Mouse (Mus musculus): ENCODE data around the gene Pi4ka.
A peak's percentile ranks its signal among the peaks of the same experiment; 100 is the strongest.

The Pi4ka gene

DNA sequence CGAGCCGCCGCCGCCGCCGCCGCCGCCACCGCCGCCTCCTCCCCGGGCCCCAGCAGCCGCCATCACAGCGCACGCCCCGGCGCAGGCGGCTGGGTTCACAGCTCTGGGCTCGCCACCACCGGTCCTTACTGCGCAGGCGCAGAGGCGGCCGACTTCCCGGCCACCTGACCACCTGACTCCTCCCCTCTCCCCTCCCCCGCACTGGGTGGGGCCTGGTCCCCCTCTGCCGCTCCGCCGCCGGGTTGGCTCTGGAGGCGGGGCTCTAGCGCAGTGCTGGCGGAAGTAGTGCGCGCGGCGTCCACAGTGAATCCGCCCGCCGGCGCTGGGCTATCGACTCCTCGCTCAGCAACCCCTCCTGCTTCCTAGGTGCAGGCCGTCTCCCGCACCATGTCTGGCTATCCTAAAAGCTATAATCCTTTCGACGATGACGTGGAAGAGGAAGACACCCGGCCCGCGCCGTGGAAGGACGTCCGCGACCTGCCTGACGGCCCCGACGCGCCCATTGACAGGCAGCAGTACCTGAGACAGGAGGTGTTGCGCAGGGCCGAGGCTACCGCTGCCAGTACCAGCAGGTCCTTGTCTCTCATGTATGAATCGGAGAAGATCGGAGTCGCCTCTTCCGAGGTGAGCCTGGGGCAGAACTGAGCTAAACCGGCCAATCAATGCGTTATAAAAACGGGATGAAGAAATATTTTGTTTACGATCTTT, at the start of gene Pi4ka, which contains the start of gene Snap29:
Gene Pi4ka (minus strand): TSS at position 579 of the 708 bp plus-strand sequence.
Gene Snap29 (plus strand): TSS at position 251 of the 708 bp plus-strand sequence.
- DNase-seq (ENCODE audit: low spot score) = peak; percentile 100

DNA sequence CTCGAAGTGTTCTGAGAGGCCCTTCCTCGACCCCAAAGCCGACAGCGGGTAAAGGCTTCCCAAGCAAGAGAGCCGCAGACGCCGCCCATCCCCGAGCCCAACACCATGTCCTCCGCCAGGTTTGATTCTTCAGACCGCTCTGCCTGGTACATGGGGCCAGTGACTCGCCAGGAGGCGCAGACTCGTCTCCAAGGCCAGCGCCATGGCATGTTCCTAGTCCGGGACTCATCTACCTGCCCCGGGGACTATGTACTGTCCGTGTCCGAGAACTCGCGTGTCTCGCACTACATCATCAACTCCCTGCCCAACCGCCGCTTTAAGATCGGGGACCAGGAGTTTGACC, 46.2 kb upstream of the Pi4ka start:
- DNase-seq (ENCODE audit: low spot score) = peak; percentile 50

GRCm38 (mm10) chr16:17451541-17452372, 45.6 kb upstream of the Pi4ka start, which contains the start of gene Crkl:
Gene Crkl (plus strand): TSS chr16:17451987.
- peak; percentile 97 for DNase-seq (ENCODE audit: low spot score)

DNA sequence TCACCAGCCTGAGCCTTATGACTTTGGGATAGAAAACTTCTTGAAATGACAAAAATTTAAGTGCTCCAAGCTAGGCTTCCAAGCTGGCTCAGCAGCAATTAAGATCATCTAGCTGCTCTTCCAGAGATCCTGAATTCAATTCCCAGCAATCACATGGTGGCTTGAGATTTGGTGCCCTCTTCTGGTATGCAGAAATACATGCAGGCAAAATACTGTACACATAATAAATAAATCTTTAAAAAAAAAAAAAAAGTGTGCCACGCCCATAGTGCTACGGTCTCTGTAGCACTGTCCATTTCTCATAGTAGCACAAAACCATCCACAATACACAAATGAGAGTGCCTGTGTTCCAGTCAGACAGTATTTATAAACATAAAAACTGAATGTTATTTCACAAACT, 26.5 kb upstream of the Pi4ka start:
- DNase-seq (ENCODE audit: low spot score) = no peak

DNA sequence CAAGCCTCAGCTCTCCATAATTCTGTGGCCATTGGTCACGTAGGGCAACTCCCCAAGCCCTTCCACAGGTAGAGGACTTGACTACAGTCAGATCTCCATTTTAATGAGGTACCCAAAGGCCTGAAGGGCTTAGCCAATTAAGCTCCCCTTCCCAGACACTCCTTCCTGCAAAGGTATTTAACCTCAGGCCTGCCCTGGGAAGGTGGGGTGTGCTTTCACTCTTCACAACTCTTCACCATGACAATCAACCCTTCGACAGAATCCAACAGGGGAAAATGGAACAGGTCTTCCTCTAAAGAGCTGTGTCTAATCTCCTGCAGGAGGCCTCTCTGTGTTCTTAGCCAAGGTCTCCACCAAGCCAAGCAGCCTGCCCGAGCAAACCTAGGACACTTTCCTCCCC, 16.9 kb upstream of the Pi4ka start:
- no peak for DNase-seq (ENCODE audit: low spot score)

DNA sequence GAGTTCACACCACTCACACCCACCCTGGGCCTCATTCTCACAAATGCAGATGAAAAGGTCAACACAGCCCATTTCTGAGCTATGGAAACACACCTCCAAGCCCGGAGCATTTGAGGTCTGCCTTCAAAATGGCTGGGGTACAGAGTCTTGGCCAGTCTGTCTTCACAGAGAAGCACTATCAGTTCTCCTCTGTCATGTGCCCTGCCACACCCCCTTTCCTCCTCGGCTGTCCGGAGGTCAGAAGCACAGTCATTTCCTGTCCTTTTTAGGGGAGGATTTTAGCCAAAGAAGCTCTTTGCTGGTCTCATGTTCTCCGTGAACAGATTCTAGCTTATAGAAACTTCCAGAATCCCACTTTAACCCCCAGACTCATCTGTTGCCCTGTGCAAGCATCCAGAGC, 4.1 kb upstream of the Pi4ka start:
- DNase-seq (ENCODE audit: low spot score) = no peak

DNA sequence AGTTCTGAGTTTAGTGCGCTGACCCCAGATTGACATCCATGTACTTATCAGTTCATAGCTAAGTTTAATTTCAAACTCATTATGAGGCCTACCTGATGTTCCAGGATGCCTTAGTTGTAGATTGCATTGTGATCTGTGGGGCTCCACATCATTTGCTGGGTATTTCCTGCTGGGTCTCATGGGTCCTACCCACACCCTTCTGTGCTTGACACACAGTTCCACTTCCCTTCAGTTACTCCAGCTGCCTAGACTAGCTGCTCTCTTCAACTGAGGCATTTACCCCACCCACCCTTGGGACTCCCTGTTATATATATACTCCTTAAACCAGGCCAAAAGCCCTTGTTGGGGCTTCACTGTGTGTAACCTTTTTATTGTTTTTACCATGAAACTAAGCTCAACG, 2.9 kb upstream of the Pi4ka start:
- no peak for DNase-seq (ENCODE audit: low spot score)

DNA sequence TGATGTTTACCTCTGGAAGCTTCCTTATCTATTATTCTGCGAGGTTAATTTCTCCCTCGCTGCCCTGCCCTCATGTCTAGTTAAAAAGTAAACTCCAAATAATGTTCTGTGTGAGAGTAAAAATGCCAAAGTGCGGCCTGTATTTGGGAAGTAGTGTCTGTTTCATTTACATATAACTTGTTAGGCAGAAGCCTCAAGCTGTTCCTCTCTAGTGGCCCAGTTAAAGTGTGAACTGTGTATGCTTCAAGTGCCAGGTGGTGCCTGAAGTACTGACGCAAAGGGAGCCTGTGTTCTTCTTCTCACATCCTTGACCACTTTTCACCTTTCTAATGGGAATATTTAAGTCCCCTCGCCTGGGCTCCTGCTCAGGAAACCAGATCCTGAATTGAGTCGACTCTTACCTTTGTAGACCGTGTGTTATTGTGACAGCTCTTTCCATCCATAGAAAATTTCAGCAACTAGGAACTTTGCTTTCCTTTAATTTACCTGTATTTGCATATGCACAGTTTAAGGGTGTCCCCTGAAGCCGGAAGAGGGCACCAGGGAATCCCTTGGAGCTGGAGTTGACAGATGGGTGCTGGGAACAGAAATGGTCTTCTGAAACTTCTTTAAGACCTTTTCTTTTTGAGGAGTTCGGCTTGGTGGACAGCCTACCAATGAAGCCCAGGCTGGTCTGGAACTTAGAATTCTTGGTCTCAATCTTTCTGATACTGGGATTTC, 558 bp upstream of the Pi4ka start:
- no peak for DNase-seq (ENCODE audit: low spot score)

DNA sequence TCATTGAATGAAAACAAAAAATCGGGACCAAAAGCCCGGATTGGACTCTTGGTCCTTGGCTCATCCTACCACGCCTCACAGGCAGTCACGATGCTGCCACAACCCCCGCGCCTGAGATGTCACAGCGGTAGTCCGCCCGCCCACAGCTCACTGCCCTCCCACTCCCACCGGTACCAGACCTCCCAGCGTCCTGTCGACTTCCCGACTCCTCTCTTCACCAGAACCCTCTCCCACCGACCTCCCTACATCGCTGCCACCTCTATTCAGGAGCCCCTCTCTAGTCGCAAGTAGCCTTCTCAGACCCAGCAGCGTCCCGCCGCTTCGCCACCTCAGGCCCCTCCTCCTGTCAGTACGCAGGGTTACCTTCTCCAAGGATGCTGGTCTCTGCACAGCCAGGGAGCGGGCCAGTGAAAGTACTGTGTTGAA, 830 bp downstream of the Pi4ka start:
- peak; percentile 61 for DNase-seq (ENCODE audit: low spot score)

DNA sequence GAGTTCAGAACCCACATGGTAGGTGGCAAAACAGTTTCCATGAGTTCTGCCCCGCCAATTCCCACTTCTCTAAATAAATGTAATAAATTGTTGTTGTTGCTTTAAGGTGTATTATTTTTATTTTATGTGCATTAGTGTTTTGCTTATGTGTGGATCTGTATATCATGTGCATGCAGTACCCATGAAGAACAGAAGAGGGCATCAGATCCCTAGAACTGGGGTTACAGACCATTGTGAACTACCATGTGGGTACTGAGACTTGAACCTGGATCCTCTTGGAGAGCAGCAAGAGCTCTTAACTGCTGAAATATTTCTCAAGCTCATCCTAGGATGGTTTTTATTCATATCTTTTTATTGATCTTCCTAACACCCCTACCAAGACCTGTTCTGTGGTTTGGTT, 3.3 kb downstream of the Pi4ka start:
- DNase-seq (ENCODE audit: low spot score) = peak; percentile 23

GRCm38 (mm10) chr16:17392784-17393183, 13.3 kb downstream of the Pi4ka start:
- DNase-seq (ENCODE audit: low spot score) = peak; percentile 29

GRCm38 (mm10) chr16:17383594-17384326, 22.4 kb downstream of the Pi4ka start:
- DNase-seq (ENCODE audit: low spot score) = no peak

GRCm38 (mm10) chr16:17382306-17382705, 23.8 kb downstream of the Pi4ka start:
- no peak for DNase-seq (ENCODE audit: low spot score)

DNA sequence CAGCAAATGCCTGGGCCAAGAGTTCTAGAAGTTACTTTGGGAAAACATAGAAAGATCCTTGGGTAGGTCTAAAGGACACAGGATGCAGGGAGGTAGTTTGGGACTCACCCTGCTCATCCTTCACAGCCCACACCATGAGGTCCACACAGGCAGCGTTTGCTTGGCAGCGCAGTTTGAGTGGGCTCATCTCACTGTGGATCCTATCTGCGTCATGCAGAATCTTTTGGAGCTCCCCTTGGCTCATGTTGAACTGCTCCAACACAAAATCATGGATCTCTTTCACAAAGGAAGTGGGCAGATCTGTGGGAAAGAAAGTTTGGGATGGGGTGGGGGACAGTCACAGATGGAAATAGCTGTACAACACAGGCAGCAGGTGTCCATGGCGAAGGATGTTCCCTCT, 47.3 kb downstream of the Pi4ka start:
- DNase-seq (ENCODE audit: low spot score) = no peak

DNA sequence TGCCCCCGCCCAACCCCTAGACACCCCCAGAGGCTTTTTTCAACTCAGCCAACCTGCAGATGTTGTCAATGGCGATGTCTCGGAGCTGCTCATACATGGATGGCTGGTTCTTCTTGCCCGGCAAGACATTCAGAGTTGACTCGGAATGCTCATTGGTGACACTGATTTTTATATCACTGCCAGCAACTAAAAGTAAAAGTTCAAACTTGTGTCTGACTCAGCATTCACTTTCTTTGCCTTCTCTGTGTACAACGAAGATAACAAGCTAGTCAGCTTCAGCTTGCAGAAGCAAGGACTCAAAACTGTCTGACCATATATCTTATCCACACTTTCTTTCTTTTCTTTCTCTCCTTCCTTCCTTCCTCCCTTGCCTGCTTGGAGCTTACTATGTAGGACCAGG, 50.1 kb downstream of the Pi4ka start:
- DNase-seq (ENCODE audit: low spot score) = no peak

DNA sequence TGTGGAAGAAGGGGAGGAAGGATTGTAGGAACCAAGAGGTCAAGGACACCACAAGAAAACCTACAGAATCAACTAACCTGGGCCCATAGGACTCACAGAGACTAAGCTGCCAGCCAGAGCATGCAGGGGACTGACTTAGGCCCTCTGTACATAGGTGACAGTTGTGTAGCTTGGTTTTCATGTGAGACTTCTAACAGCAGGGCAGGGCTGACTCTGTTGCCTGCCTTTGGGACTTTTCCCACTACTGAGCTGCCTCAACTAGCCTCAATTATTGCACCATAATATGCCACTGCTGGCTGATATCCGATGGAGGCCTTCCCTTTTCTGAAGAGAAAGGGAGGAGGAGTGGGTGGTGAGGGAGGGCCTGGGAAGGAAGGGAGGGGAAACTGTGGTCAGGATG, 59.3 kb downstream of the Pi4ka start:
- DNase-seq (ENCODE audit: low spot score) = no peak

DNA sequence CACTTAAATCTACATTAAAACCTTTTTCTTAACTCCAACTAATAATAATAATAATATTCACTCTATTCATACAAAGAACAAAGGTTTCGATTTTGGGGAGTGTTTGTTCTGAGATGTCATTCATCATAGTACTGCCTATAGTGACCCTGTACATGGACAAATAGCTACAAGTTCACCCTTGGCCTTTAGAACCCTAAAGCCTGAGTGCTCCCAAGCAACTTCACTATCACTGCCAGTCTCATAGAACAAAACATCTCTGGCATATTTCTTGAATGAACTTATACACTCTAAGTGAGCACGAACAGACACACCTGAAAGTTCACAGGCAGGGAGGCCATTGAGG, 60.3 kb downstream of the Pi4ka start:
- DNase-seq (ENCODE audit: low spot score) = no peak

GRCm38 (mm10) chr16:17345141-17345812, 60.8 kb downstream of the Pi4ka start:
- no peak for DNase-seq (ENCODE audit: low spot score)

- no peak for DNase-seq (ENCODE audit: low spot score)
These were observed 64.3 kb downstream of the Pi4ka start for GRCm38 (mm10) chr16:17341847-17342246.

DNA sequence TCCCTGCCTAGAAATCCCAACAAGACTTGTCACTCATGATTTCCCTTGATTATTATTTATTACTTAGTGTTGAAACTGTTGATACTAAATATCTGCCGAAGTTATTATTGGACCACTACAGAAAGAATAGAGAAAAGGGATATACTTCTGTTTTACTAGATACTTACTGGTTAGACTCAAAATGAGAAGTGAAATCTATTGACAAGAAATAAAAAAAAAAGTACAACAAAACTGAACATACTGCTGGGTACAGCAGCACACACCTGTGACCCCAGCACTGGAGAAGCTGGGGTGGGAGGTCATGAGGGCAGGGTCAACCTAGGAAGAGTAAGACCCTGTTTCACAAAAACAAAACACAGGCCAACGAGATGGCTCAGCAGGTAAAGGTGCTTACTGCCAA, 65.4 kb downstream of the Pi4ka start:
- no peak for DNase-seq (ENCODE audit: low spot score)

GRCm38 (mm10) chr16:17339701-17340100, 66.4 kb downstream of the Pi4ka start:
- DNase-seq (ENCODE audit: low spot score) = no peak

DNA sequence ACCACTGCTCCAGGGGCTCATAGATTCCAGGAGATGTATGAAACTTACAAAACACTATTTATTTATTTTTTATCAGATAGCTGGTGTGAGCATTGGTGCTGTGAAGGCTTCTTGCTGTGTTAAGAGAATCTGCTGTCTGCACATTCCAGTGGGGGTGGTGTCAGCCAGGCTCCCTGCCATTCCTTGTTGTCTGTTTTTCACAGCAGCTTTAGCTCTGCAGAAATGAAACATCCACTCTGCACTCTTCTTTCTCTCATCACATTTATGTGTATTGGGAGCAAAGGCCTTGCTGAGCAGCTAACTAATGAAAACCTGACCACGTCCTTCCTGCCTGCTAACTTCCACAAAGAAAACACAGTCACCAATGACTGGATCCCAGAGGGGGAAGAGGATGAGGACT, 70.0 kb downstream of the Pi4ka start:
- peak; percentile 6 for DNase-seq (ENCODE audit: low spot score)

Measured in urinary bladder, postnatal 14 days (tissue).